Mouse (Mus musculus): Measurements from ENCODE around the gene Fam221b. TPM values are rescaled to one million over a fixed set of nuclear protein-coding genes. Genes with fewer than 3 reads are reported as not detected.
A peak's percentile ranks its signal among the peaks of the same experiment; 100 is the strongest.

Fam221b gene
- polyA plus RNA-seq, 1 experiment from 2014 or later = 3.1 TPM

GRCm38 (mm10) chr4:43655656-43656338, 13.1 kb downstream of the Fam221b start:
- Histone ChIP-seq H3K36me3 (peaks cover 11% of the 10 kb centered on the region), H3K4me1 (peaks cover 22% of the 10 kb centered on the region), H3K9me3 (replicated peaks) (no peaks in the 10 kb centered on the region), H3K4me3 (peak overlapping the region; percentile 77), H3K4me2 (replicated peaks) (peak overlapping the region; percentile 62), H3K9ac (peak overlapping the region; percentile 89), H3K27ac (peak overlapping the region; percentile 94), H3K27me3 (no peaks in the 10 kb centered on the region)
- ATAC-seq (ENCODE audit: low FRiP score) = peak; percentile 66
- WGBS = 7% methylated on average over 34 of the region's 34 CpGs

GRCm38 (mm10) chr4:43653161-43654015, 15.6 kb downstream of the Fam221b start, which contains the start of gene Spag8:
Spag8 (minus strand) TSS chr4:43653594.
- Histone ChIP-seq H3K9ac (peak within 1 kb of the TSS; percentile 35), H3K36me3 (peaks cover 26% of the 10 kb centered on the region), H3K4me2 (replicated peaks) (peak within 1 kb of the TSS; percentile 49), H3K27me3 (no peaks in the 10 kb centered on the region), H3K9me3 (replicated peaks) (peaks cover 7% of the 10 kb centered on the region), H3K4me1 (peaks cover 22% of the 10 kb centered on the region), H3K4me3 (peak within 1 kb of the TSS; percentile 27), H3K27ac (no peak within 1 kb of the TSS)
- 13% methylated on average over 24 of the region's 24 CpGs for WGBS
- no peak for ATAC-seq (ENCODE audit: low FRiP score)

GRCm38 (mm10) chr4:43652726-43653125, 16.2 kb downstream of the Fam221b start:
- H3K9ac ChIP-seq = peak overlapping the region; percentile 35

GRCm38 (mm10) chr4:43649783-43650182, 19.2 kb downstream of the Fam221b start:
- ATAC-seq (ENCODE audit: low FRiP score) = no peak
- H3K9ac ChIP-seq = no peak overlapping the region
- H3K4me3 ChIP-seq = no peak overlapping the region
- H3K9me3 ChIP-seq (replicated peaks) = peaks cover 7% of the 10 kb centered on the region
- H3K27me3 ChIP-seq = no peaks in the 10 kb centered on the region
- H3K36me3 ChIP-seq = peaks cover 41% of the 10 kb centered on the region
- no peak overlapping the region for H3K4me2 ChIP-seq (replicated peaks)
- WGBS = 94% methylated on average over 3 of the region's 3 CpGs
- H3K27ac ChIP-seq = no peak overlapping the region
- H3K4me1 ChIP-seq = peaks cover 10% of the 10 kb centered on the region; the same call in 1 of the 2 replicates

More at GRCm38 (mm10) chr4:43652726-43653125, 16.2 kb downstream of the Fam221b start:
- Histone ChIP-seq H3K27me3 (no peaks in the 10 kb centered on the region), H3K4me1 (peaks cover 22% of the 10 kb centered on the region), H3K4me2 (replicated peaks) (peak overlapping the region; percentile 49), H3K9me3 (replicated peaks) (peaks cover 7% of the 10 kb centered on the region), H3K4me3 (peak overlapping the region; percentile 27), H3K27ac (no peak overlapping the region), H3K36me3 (peaks cover 28% of the 10 kb centered on the region)
- ATAC-seq (ENCODE audit: low FRiP score) = no peak
- WGBS = 91% methylated on average over 4 of the region's 4 CpGs

DNA sequence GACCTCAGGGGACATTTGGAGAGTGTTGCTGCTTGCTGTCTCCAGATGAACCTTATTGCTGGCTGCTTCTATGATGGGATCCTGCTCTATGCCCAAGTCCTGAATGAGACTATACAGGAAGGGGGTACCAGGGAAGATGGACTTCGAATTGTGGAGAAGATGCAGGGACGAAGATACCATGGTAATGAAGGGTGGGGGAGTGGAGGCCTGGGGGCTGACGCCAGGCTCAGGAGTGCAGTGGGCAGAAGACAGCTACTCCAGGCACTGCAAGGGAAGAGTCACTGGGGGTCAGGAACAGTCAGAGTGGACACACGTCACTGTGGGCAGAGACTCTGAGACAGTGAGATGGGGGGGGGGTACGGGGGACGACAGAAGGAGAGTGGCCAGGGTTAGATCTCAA, 28.5 kb downstream of the Fam221b start:
- H3K4me2 ChIP-seq (replicated peaks) = no peak overlapping the region
- peaks cover 6% of the 10 kb centered on the region; the same call in 1 of the 2 replicates for H3K4me1 ChIP-seq
- no peak overlapping the region for H3K4me3 ChIP-seq
- H3K9me3 ChIP-seq (replicated peaks) = no peaks in the 10 kb centered on the region
- no peak overlapping the region for H3K9ac ChIP-seq
- peaks cover 15% of the 10 kb centered on the region for H3K36me3 ChIP-seq
- no peak overlapping the region for H3K27ac ChIP-seq
- no peak for ATAC-seq (ENCODE audit: low FRiP score)
- 77% methylated on average over 6 of the region's 6 CpGs for WGBS
- H3K27me3 ChIP-seq = no peaks in the 10 kb centered on the region

GRCm38 (mm10) chr4:43640076-43640475, 28.9 kb downstream of the Fam221b start:
- Histone ChIP-seq H3K27ac (no peak overlapping the region), H3K27me3 (no peaks in the 10 kb centered on the region), H3K4me2 (replicated peaks) (no peak overlapping the region), H3K4me1 (peaks cover 6% of the 10 kb centered on the region; the same call in 1 of the 2 replicates), H3K9ac (no peak overlapping the region), H3K4me3 (no peak overlapping the region), H3K9me3 (replicated peaks) (no peaks in the 10 kb centered on the region), H3K36me3 (peaks cover 10% of the 10 kb centered on the region)
- no peak for ATAC-seq (ENCODE audit: low FRiP score)
- 76% methylated on average over 9 of the region's 9 CpGs for WGBS

- no peak overlapping the region for H3K4me2 ChIP-seq (replicated peaks)
- 79% methylated on average over 6 of the region's 6 CpGs for WGBS
- ATAC-seq (ENCODE audit: low FRiP score) = no peak
These were observed 32.2 kb downstream of the Fam221b start for GRCm38 (mm10) chr4:43636751-43637150.

GRCm38 (mm10) chr4:43634621-43635374, 34.1 kb downstream of the Fam221b start:
- Histone ChIP-seq H3K4me2 (replicated peaks) (0 out of 2 replicates have a peak overlapping the region, but pooled peaks have one; percentile 8), H3K9ac (no peak overlapping the region), H3K4me3 (no peak overlapping the region), H3K27me3 (peaks cover 5% of the 10 kb centered on the region; the same call in 1 of the 2 replicates), H3K4me1 (peaks cover 43% of the 10 kb centered on the region), H3K36me3 (no peaks in the 10 kb centered on the region), H3K9me3 (replicated peaks) (no peaks in the 10 kb centered on the region), H3K27ac (no peak overlapping the region)
- WGBS = 83% methylated on average over 7 of the region's 7 CpGs
- no peak for ATAC-seq (ENCODE audit: low FRiP score)

More at GRCm38 (mm10) chr4:43636751-43637150, 32.2 kb downstream of the Fam221b start:
- Histone ChIP-seq H3K36me3 (no peaks in the 10 kb centered on the region), H3K9me3 (replicated peaks) (no peaks in the 10 kb centered on the region), H3K27me3 (peaks cover 5% of the 10 kb centered on the region; the same call in 1 of the 2 replicates), H3K9ac (no peak overlapping the region), H3K27ac (no peak overlapping the region), H3K4me1 (peaks cover 28% of the 10 kb centered on the region), H3K4me3 (no peak overlapping the region)

DNA sequence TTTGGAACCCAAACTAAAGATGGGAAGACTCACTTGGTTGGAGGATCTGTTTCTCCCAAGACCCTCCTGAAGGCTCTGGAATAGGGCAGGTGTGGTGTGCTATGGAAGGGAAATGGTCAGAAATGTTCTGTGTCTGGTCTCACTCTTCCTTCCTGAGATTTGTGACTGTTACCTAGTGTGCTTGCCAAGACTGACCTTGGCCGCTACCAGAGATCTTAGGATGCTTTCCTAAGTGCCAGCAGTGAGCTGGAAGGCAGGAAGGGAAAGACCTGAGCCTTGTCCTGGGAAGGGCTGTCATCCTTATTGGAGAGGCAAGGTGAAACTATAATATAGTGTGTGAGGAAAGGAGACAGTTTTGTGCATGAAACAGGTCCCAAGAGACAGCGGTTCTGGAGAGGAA, 35.2 kb downstream of the Fam221b start:
- ATAC-seq (ENCODE audit: low FRiP score) = no peak
- H3K4me1 ChIP-seq = peaks cover 43% of the 10 kb centered on the region
- 89% methylated on average over 2 of the region's 2 CpGs for WGBS
- peaks cover 5% of the 10 kb centered on the region; the same call in 1 of the 2 replicates for H3K27me3 ChIP-seq
- H3K27ac ChIP-seq = no peak overlapping the region
- H3K36me3 ChIP-seq = no peaks in the 10 kb centered on the region
- no peak overlapping the region for H3K9ac ChIP-seq
- H3K9me3 ChIP-seq (replicated peaks) = no peaks in the 10 kb centered on the region
- H3K4me2 ChIP-seq (replicated peaks) = peak overlapping the region; percentile 85
- H3K4me3 ChIP-seq = 0 out of 2 replicates have a peak overlapping the region, but pooled peaks have one; percentile 7

GRCm38 (mm10) chr4:43633296-43633695, 35.6 kb downstream of the Fam221b start:
- H3K9me3 ChIP-seq (replicated peaks) = no peaks in the 10 kb centered on the region
- H3K4me1 ChIP-seq = peaks cover 43% of the 10 kb centered on the region
- WGBS = 72% methylated on average over 8 of the region's 8 CpGs
- no peaks in the 10 kb centered on the region for H3K36me3 ChIP-seq
- no peak for ATAC-seq (ENCODE audit: low FRiP score)
- H3K4me2 ChIP-seq (replicated peaks) = peak overlapping the region; percentile 85
- no peak overlapping the region for H3K9ac ChIP-seq
- H3K27me3 ChIP-seq = peaks cover 5% of the 10 kb centered on the region; the same call in 1 of the 2 replicates
- H3K27ac ChIP-seq = no peak overlapping the region
- 0 out of 2 replicates have a peak overlapping the region, but pooled peaks have one; percentile 7 for H3K4me3 ChIP-seq

DNA sequence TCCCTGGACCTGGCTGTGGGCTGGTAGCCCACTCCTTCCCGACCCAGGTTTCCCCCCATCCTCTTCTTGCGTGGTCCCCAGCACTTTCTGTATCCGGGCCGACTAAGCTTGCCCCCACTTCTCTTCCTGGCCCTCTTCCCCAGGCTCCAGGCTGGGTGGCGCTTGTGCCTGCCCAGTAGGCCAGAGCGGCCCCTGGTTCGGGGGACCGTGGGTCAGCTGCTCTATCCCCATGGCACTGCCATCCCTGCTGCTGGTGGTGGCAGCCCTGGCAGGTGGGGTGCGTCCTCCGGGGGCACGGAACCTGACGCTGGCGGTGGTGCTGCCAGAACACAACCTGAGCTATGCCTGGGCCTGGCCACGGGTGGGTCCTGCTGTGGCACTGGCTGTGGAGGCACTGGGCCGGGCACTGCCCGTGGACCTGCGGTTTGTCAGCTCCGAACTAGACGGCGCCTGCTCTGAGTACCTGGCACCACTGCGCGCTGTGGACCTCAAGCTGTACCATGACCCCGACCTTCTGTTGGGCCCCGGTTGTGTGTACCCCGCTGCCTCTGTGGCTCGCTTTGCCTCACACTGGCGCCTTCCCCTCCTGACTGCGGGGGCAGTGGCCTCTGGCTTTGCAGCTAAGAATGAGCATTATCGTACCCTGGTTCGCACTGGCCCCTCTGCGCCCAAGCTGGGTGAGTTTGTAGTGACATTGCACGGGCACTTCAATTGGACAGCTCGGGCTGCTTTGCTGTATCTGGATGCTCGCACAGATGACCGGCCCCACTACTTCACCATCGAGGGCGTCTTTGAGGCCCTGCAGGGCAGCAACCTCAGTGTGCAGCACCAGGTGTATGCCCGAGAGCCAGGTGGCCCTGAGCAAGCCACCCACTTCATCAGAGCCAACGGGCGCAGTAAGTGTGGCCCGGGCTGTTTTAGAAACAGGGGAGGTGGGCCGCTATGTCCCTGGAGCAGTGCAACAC, 36.7 kb downstream of the Fam221b start:
- 40% methylated on average over 42 of the region's 42 CpGs for WGBS
- ATAC-seq (ENCODE audit: low FRiP score) = peak; percentile 32; the same call in 1 of the 2 replicates
- Histone ChIP-seq H3K9me3 (replicated peaks) (no peaks in the 10 kb centered on the region), H3K27me3 (peaks cover 5% of the 10 kb centered on the region; the same call in 1 of the 2 replicates), H3K4me1 (peaks cover 43% of the 10 kb centered on the region), H3K9ac (peak overlapping the region; percentile 93), H3K4me3 (peak overlapping the region; percentile 68), H3K36me3 (no peaks in the 10 kb centered on the region), H3K4me2 (replicated peaks) (peak overlapping the region; percentile 85), H3K27ac (peak overlapping the region; percentile 92)
